Mouse (Mus musculus) stomach, embryonic 15.5 days (tissue): Measurements from ENCODE around the gene Med26. TPM values are rescaled to one million over a fixed set of nuclear protein-coding genes. Genes with fewer than 3 reads are reported as not detected.

Experiments
- ATAC-seq: fragments of 200-750 bp; cut with Nextera tagmentation; 2 replicates; pipeline ENCODE4 v1.8.0; 2017; ENCODE audit warnings: low read depth, moderate number of reproducible peaks, moderate TSS enrichment; ENCODE audit not compliant: insufficient read depth, low FRiP score
- H3K27ac ChIP-seq: fragments of 300-500 bp; sonication (generic); 2 replicates; pipeline ENCODE4 v1.5.1; 2015; ENCODE audit warnings: mild to moderate bottlenecking, inconsistent platforms
- H3K27me3 ChIP-seq: fragments of 300-500 bp; sonication (generic); replicated peaks from 2 replicates; pipeline ENCODE4 v1.6.1; 2015; ENCODE audit warnings: inconsistent platforms
- H3K36me3 ChIP-seq: fragments of 300-500 bp; sonication (generic); 2 replicates; pipeline ENCODE4 v1.6.1; 2015; ENCODE audit warnings: inconsistent platforms
- H3K4me1 ChIP-seq: fragments of 300-500 bp; sonication (generic); 2 replicates; pipeline ENCODE4 v1.6.1; 2015; ENCODE audit warnings: inconsistent platforms
- H3K4me2 ChIP-seq: fragments of 300-500 bp; sonication (generic); 2 replicates; pipeline ENCODE4 v1.6.1; 2015; ENCODE audit warnings: mild to moderate bottlenecking, inconsistent platforms
- H3K4me3 ChIP-seq: fragments of 300-500 bp; sonication (generic); replicated peaks from 2 replicates; pipeline ENCODE4 v1.5.1; 2015; ENCODE audit warnings: inconsistent platforms
- H3K9ac ChIP-seq: fragments of 300-500 bp; sonication (generic); 2 replicates; pipeline ENCODE4 v1.6.1; 2015; ENCODE audit warnings: inconsistent platforms
- H3K9me3 ChIP-seq: fragments of 300-500 bp; sonication (generic); 2 replicates; pipeline ENCODE4 v1.6.1; 2016; ENCODE audit warnings: inconsistent platforms
- WGBS: fragments of 180-500 bp; shearing (Covaris S2); methylation state at CpG from one replicate; pipeline ENCODE4 v1.1.7; 2015; 5-methylcytosine and 5-hydroxymethylcytosine counted together
- microRNA-seq: library from miRNA; unstranded; fragments of <30 nt; microRNA quantifications from one replicate; pipeline ENCODE4, GENCODE M21; 2016
- polyA plus RNA-seq: library from polyadenylated mRNA; unstranded; fragments of >200 nt; fragmentation: Nextera tagmentation; extraction: Ambion mirVana; gene quantifications from 2 replicates; pipeline ENCODE4 v1.2.1, GENCODE M21; 2015

Med26 gene
- polyA plus RNA-seq, 1 experiment from 2014 or later, result 15.6 TPM

DNA sequence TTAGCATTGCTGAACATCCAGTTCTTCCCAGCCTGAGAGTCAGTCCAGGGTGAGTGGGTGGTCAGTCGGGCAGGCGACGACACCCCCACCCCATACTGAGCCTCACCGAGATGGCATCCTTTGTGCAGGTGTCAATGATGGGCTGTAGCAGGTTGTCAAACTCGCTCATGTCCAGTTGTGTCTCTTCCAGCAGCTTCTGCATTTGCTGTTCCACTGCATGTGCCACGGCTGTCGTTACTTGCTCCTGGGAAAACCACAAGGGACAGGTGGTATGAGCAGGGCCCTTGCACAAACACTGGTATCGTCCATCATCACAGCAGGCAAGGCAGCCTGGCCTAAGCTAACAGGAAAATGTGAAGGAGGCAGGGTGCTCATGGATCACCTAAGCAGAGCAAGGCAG, 78.1 kb downstream of the Med26 start:
- H3K4me3 ChIP-seq, result no peak overlapping the region
- H3K27ac ChIP-seq, result no peak overlapping the region
- H3K9ac ChIP-seq, result no peak overlapping the region
- peaks cover 75% of the 10 kb centered on the region for H3K36me3 ChIP-seq
- H3K27me3 ChIP-seq, result no peaks in the 10 kb centered on the region
- 89% methylated on average over 8 of the region's 8 CpGs for WGBS
- no peak for ATAC-seq
- no peak overlapping the region for H3K4me2 ChIP-seq
- H3K9me3 ChIP-seq, result no peaks in the 10 kb centered on the region
- peaks cover 11% of the 10 kb centered on the region for H3K4me1 ChIP-seq

DNA sequence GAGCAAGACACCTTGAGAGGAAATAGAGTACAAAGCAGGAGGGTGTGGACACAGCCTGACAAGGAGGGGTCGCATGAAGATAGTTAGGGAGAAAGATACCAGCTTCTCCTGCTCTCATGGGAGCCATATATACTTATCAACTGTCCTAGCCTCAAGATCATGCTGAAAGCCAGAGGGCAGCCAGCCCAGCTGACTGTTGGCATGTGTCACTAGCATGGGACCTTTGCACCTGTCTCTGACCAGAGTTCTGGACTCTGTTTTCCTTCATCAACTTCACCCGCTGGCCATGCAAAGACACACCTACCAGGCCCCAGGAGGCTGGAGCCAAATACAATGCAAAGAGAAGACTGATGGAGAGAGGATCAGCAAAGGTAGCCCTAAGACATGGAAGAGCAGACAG, 78.8 kb downstream of the Med26 start:
- no peak for ATAC-seq
- Histone ChIP-seq H3K27me3 (no peaks in the 10 kb centered on the region), H3K27ac (no peak overlapping the region), H3K9ac (no peak overlapping the region), H3K4me3 (no peak overlapping the region), H3K4me1 (peaks cover 10% of the 10 kb centered on the region), H3K36me3 (peaks cover 81% of the 10 kb centered on the region), H3K9me3 (no peaks in the 10 kb centered on the region), H3K4me2 (no peak overlapping the region)
- 91% methylated on average over 2 of the region's 2 CpGs for WGBS

DNA sequence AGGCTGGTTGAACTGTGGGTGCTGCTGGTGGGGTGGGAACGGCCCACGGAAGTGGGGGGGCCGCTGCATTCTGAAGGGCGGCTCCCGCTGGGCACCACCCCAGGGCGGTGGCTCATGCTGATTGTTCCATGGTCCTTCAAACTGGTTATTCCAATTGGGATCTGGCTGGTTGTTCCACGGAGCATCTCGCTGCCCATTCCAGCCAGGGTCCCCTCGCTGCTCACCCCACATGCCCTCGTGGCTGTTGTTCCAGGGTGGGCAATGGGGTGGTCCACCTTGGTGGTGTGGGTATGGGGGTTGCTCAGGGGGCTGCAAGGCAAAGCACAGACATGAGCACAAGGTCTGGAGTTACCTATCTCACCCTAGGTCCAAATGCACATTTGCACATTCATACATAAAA, 83.9 kb downstream of the Med26 start:
- Histone ChIP-seq H3K9ac (no peak overlapping the region), H3K4me2 (no peak overlapping the region), H3K27ac (no peak overlapping the region), H3K4me3 (no peak overlapping the region), H3K27me3 (no peaks in the 10 kb centered on the region), H3K9me3 (no peaks in the 10 kb centered on the region), H3K4me1 (no peaks in the 10 kb centered on the region), H3K36me3 (peaks cover 93% of the 10 kb centered on the region)
- ATAC-seq, result no peak
- 96% methylated on average over 10 of the region's 10 CpGs for WGBS

DNA sequence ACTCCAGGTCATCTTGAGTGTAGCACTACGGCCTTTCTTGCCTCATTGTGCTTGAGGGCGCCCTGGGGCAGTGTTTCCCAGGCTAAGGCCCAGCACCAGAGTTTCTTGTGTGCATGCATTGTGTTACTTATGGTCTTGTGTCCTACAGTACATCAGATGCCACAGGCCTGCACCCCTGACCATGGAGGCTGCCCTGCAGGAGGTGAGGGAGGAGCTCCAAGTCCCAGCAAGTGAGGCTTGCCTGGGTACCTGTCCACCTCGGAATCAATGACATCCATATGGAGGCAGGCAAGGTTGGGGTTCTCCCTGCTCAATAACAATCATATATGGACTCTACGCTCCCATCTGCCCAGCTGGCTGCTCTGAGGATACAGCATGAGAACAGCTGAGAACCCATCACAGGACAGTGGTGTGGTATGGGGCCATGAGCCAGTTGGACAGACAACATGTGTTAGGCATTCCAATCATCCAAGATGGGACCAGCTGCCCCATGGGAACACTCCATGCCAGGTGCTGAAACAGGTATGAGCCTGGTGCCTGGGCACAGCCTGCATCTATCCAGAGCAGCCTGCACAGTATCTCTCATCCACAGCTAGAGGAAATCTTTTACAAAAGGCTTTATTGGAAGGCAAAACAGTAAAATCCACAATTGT, 88.1 kb downstream of the Med26 start:
- ATAC-seq, result no peak
- H3K36me3 ChIP-seq, result peaks cover 62% of the 10 kb centered on the region
- H3K27me3 ChIP-seq, result no peaks in the 10 kb centered on the region
- no peak overlapping the region for H3K9ac ChIP-seq
- H3K9me3 ChIP-seq, result no peaks in the 10 kb centered on the region
- WGBS, result 89% methylated on average over 4 of the region's 4 CpGs
- H3K4me3 ChIP-seq, result no peak overlapping the region
- H3K4me1 ChIP-seq, result no peaks in the 10 kb centered on the region
- no peak overlapping the region for H3K27ac ChIP-seq
- H3K4me2 ChIP-seq, result no peak overlapping the region

DNA sequence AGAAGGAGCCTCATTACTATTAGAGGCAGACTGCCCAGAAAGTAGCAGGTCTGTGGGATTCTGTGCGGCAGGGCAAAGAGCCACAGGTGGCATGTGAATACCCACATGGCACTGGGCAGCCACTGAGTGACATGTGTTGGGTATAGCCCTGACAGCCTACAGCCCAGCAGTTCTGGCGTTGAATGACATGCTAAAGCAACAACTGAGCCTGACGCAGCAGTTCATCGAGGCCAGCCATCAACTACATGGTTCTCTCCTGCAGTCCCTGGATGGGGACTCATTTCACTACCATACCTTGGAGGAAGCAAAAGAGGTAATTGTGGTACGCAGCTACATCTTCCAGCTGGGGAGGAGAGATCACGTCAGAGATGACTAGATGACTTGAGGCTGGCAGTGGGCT, 89.6 kb downstream of the Med26 start:
- H3K36me3 ChIP-seq, result peaks cover 58% of the 10 kb centered on the region
- 82% methylated on average over 6 of the region's 6 CpGs for WGBS
- ATAC-seq, result no peak

DNA sequence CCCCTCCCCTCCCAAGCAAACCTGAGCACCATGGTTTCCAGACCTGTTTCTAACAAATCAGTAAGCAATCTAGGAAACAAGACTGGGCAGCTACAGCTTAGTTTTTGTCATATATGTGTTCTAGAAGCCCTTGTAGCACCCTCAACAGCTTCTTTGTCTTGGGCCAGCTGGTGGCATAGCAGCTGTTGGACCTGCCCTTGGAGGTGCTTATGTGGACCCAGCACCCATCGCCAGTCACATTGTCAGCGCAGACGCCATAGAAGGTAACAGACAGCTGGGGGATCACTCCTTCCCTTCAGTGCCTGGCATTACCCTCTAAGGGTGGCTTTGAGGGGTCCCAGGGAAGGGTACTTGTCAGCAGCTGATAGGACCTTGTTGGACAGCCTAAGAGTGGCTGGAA, 90.3 kb downstream of the Med26 start:
- no peak overlapping the region for H3K9ac ChIP-seq
- H3K27me3 ChIP-seq, result no peaks in the 10 kb centered on the region
- H3K4me1 ChIP-seq, result no peaks in the 10 kb centered on the region
- no peak overlapping the region for H3K4me2 ChIP-seq
- no peak overlapping the region for H3K4me3 ChIP-seq
- H3K36me3 ChIP-seq, result peaks cover 56% of the 10 kb centered on the region
- 91% methylated on average over 3 of the region's 3 CpGs for WGBS
- no peak for ATAC-seq
- no peaks in the 10 kb centered on the region for H3K9me3 ChIP-seq
- no peak overlapping the region for H3K27ac ChIP-seq

More for the DNA sequence above, 89.6 kb downstream of the Med26 start:
- H3K4me1 ChIP-seq, result no peaks in the 10 kb centered on the region
- H3K4me3 ChIP-seq, result no peak overlapping the region
- H3K27me3 ChIP-seq, result no peaks in the 10 kb centered on the region
- H3K27ac ChIP-seq, result no peak overlapping the region
- H3K9ac ChIP-seq, result no peak overlapping the region
- no peaks in the 10 kb centered on the region for H3K9me3 ChIP-seq
- H3K4me2 ChIP-seq, result no peak overlapping the region

DNA sequence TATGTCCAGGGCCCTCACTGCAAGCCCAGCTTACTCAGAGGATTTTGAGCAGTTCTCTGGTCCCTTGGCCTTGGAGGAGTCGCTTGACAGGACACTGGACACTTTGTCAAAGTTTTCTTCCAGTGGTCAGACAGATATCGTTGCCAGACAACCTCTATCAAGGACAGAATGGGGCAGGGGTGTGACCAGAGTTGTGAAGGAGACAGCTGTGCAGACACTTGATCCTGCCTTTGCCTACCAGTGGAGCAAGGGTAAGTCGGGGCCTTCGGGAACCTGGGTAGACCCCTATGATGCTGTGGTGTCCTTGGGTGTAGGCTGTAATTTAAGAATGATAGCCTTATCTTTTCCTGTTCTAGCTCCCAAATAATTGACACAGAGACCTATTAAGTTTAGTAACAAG, 92.8 kb downstream of the Med26 start:
- no peak overlapping the region for H3K4me2 ChIP-seq
- no peaks in the 10 kb centered on the region for H3K4me1 ChIP-seq
- peaks cover 33% of the 10 kb centered on the region for H3K36me3 ChIP-seq
- ATAC-seq, result no peak
- no peak overlapping the region for H3K27ac ChIP-seq
- WGBS, result 82% methylated on average over 4 of the region's 4 CpGs
- H3K9me3 ChIP-seq, result no peaks in the 10 kb centered on the region
- H3K4me3 ChIP-seq, result no peak overlapping the region
- no peak overlapping the region for H3K9ac ChIP-seq
- H3K27me3 ChIP-seq, result no peaks in the 10 kb centered on the region

DNA sequence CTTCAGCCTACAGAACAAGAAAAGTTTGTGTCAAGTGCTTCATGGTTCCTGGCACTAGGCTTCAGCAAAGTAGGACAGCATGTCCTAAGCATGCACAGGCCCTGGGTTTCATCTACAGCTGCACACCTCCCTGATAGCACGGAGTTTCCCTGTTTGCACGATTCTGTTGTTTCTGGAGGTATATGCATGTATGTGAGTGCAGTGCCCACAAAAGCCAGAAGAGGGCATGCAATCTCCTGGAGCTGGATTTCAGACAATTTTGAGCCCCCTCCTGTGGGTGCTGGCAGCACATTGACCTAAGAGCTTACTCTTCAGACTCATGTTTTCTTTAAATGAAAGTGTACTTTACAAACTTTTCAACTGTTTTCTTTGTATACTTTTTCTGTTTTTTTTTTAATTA, 94.2 kb downstream of the Med26 start:
- ATAC-seq, result no peak
- no peaks in the 10 kb centered on the region for H3K9me3 ChIP-seq
- H3K9ac ChIP-seq, result no peak overlapping the region
- WGBS, result 91% methylated on average over 2 of the region's 2 CpGs
- H3K36me3 ChIP-seq, result peaks cover 31% of the 10 kb centered on the region
- no peak overlapping the region for H3K4me3 ChIP-seq
- H3K27me3 ChIP-seq, result no peaks in the 10 kb centered on the region
- no peak overlapping the region for H3K27ac ChIP-seq
- H3K4me2 ChIP-seq, result no peak overlapping the region
- no peaks in the 10 kb centered on the region for H3K4me1 ChIP-seq

DNA sequence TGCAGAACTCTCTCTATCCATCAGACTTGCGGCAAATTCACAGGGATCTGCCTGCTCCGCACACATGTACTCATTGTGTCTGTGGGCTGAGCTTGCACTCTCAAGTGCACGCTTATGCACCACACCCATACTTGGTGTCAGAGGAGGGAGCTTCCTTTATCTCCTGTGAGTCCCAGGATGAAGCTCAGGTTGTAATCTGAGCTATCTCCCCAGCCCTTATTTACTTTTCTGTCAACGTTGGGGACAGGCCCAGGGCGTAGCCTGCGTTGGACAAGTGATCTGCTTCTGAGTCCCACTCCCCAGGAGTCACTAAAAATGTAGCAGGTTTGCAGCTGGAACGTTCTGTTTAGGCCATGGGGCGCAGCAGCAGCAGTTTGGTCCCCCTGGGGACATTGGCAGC, 96.6 kb downstream of the Med26 start:
- Histone ChIP-seq H3K36me3 (peaks cover 24% of the 10 kb centered on the region), H3K4me3 (no peak overlapping the region), H3K27me3 (no peaks in the 10 kb centered on the region), H3K9ac (no peak overlapping the region), H3K4me1 (no peaks in the 10 kb centered on the region), H3K27ac (no peak overlapping the region), H3K4me2 (no peak overlapping the region), H3K9me3 (no peaks in the 10 kb centered on the region)
- WGBS, result 66% methylated on average over 8 of the region's 8 CpGs
- no peak for ATAC-seq

DNA sequence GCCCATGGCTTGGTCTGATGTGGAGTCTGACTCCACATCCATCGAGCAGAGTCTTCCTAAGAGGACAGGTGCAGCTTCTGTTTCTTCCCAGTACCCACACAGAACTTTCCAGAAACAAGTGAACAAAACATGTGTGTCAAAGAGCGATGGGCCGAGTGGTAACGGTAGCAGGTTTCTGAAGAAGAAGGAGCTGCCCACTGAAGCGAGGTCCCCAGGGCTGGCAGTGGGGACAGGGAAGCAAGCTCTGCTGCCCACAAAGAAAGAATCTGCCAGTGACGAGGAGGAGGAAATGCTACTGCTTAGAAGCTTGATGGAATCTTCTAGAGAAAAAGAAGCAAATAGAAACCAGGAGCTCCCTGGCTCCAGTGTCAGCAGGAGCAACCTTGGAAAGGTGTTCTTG, 103.0 kb downstream of the Med26 start:
- Histone ChIP-seq H3K4me1 (0 out of 2 replicates have a peak, but pooled peaks cover 10% of the 10 kb centered on the region), H3K27me3 (no peaks in the 10 kb centered on the region), H3K4me3 (no peak overlapping the region), H3K9me3 (no peaks in the 10 kb centered on the region), H3K4me2 (no peak overlapping the region), H3K27ac (no peak overlapping the region), H3K36me3 (peaks cover 7% of the 10 kb centered on the region), H3K9ac (no peak overlapping the region)
- 91% methylated on average over 6 of the region's 6 CpGs for WGBS
- no peak for ATAC-seq

Small RNA genes lying within 50 kb of the gene (microRNA-seq; reads per million reads assigned to microRNA genes)
- gene Gm28019 (not detected), gene Mir7068 (1.4 reads per million)

Other genes starting within 250 kb of the Med26 start
- 22.1 and 43.6 TPM in 2 replicates for gene Gm10282, start 243.0 kb downstream of the Med26 start, polyA plus RNA-seq
- 7.6 and 8.4 TPM in 2 replicates for gene Klf2, start 229.2 kb downstream of the Med26 start, polyA plus RNA-seq
- gene Eps15l1, start 126.8 kb downstream of the Med26 start, polyA plus RNA-seq, result 45.1 and 48.3 TPM in 2 replicates
- 2.6 and 3.3 TPM in 2 replicates for gene Calr3, start 104.4 kb downstream of the Med26 start, polyA plus RNA-seq
- gene 1700030K09Rik, start 104.4 kb downstream of the Med26 start, polyA plus RNA-seq, result 13.3 and 14.5 TPM in 2 replicates
- gene Cherp, start 73.0 kb downstream of the Med26 start, polyA plus RNA-seq, result 45.1 and 52.1 TPM in 2 replicates
- gene Slc35e1, start 55.7 kb downstream of the Med26 start, polyA plus RNA-seq, result 21.1 and 24.2 TPM in 2 replicates
- gene Smim7, start 22.8 kb upstream of the Med26 start, polyA plus RNA-seq, result 120 and 122 TPM in 2 replicates
- gene Tmem38a, start 23.8 kb upstream of the Med26 start, polyA plus RNA-seq, result 18.8 and 19.2 TPM in 2 replicates
- gene Nwd1, start 98.4 kb upstream of the Med26 start, polyA plus RNA-seq, result 0.12 and 0.14 TPM in 2 replicates
- 143 and 148 TPM in 2 replicates for gene Sin3b, start 175.0 kb upstream of the Med26 start, polyA plus RNA-seq
- 2.8 and 3.2 TPM in 2 replicates for gene F2rl3, start 213.6 kb upstream of the Med26 start, polyA plus RNA-seq